Mouse (Mus musculus): Measurements from ENCODE around the gene Nfkbib. TPM values are rescaled to one million over a fixed set of nuclear protein-coding genes. Genes with fewer than 3 reads are reported as not detected.

Gene Nfkbib
- polyA plus RNA-seq, 1 experiment, result 32.1 TPM

GRCm38 (mm10) chr7:28715598-28715997 is 51.7 kb downstream of the Nfkbib start:
- no peak for TF ChIP-seq POLR2A (IDR thresholded peaks at IDR 0.05; ENCODE audit: borderline replicate concordance, low read depth, low read length)
- TF ChIP-seq CTCF (IDR thresholded peaks at IDR 0.05; ENCODE audit: low read depth, low read length), result no peak
- H3K27ac ChIP-seq (ENCODE audit: insufficient read depth, low read depth, low read length), result no peak overlapping the region

GRCm38 (mm10) chr7:28714667-28715066 is 52.6 kb downstream of the Nfkbib start:
- TF ChIP-seq CTCF (IDR thresholded peaks at IDR 0.05; ENCODE audit: low read depth, low read length) (no peak), POLR2A (IDR thresholded peaks at IDR 0.05; ENCODE audit: borderline replicate concordance, low read depth, low read length) (no peak)
- Histone ChIP-seq H3K27ac (ENCODE audit: insufficient read depth, low read depth, low read length) (no peak overlapping the region), H3K4me1 (ENCODE audit: control insufficient read depth, insufficient read depth, low read length) (peaks cover 2% of the 10 kb centered on the region), H3K4me3 (ENCODE audit: insufficient read depth, low read length) (no peak overlapping the region)

More at GRCm38 (mm10) chr7:28715598-28715997, 51.7 kb downstream of the Nfkbib start:
- no peak overlapping the region for H3K4me3 ChIP-seq (ENCODE audit: insufficient read depth, low read length)
- H3K4me1 ChIP-seq (ENCODE audit: control insufficient read depth, insufficient read depth, low read length), result no peaks in the 10 kb centered on the region

GRCm38 (mm10) chr7:28710962-28711361 is 56.4 kb downstream of the Nfkbib start:
- H3K4me3 ChIP-seq (ENCODE audit: insufficient read depth, low read length), result no peak overlapping the region
- no peak overlapping the region for H3K27ac ChIP-seq (ENCODE audit: insufficient read depth, low read depth, low read length)
- TF ChIP-seq CTCF (IDR thresholded peaks at IDR 0.05; ENCODE audit: low read depth, low read length) (no peak), POLR2A (IDR thresholded peaks at IDR 0.05; ENCODE audit: borderline replicate concordance, low read depth, low read length) (no peak)
- peaks cover 4% of the 10 kb centered on the region for H3K4me1 ChIP-seq (ENCODE audit: control insufficient read depth, insufficient read depth, low read length)

- H3K4me3 ChIP-seq (ENCODE audit: insufficient read depth, low read length), result no peak overlapping the region
- peaks cover 4% of the 10 kb centered on the region for H3K4me1 ChIP-seq (ENCODE audit: control insufficient read depth, insufficient read depth, low read length)
- no peak for TF ChIP-seq CTCF (IDR thresholded peaks at IDR 0.05; ENCODE audit: low read depth, low read length)
- no peak for TF ChIP-seq POLR2A (IDR thresholded peaks at IDR 0.05; ENCODE audit: borderline replicate concordance, low read depth, low read length)
These were observed 57.9 kb downstream of the Nfkbib start for GRCm38 (mm10) chr7:28709454-28709853.

More at GRCm38 (mm10) chr7:28709454-28709853, 57.9 kb downstream of the Nfkbib start:
- no peak overlapping the region for H3K27ac ChIP-seq (ENCODE audit: insufficient read depth, low read depth, low read length)

Other genes starting within 250 kb of the Nfkbib start
- not detected in 2 replicates for gene Ifnl3, start 244.7 kb downstream of the Nfkbib start, polyA plus RNA-seq (2012; ENCODE audit: insufficient read depth, insufficient read length, missing spikeins)
- not detected in 2 replicates for gene Sycn, start 226.6 kb downstream of the Nfkbib start, polyA plus RNA-seq (2012; ENCODE audit: insufficient read depth, insufficient read length, missing spikeins)
- not detected in 2 replicates for gene Nccrp1, start 220.3 kb downstream of the Nfkbib start, polyA plus RNA-seq (2012; ENCODE audit: insufficient read depth, insufficient read length, missing spikeins)
- 39.4 and 47.4 TPM in 2 replicates for gene Samd4b, start 169.4 kb downstream of the Nfkbib start, polyA plus RNA-seq (2012; ENCODE audit: insufficient read depth, insufficient read length, missing spikeins)
- gene Pak4, start 169.3 kb downstream of the Nfkbib start, polyA plus RNA-seq (2012; ENCODE audit: insufficient read depth, insufficient read length, missing spikeins), result 10.7 and 11.7 TPM in 2 replicates
- not detected in 2 replicates for gene Acp7, start 136.2 kb downstream of the Nfkbib start, polyA plus RNA-seq (2012; ENCODE audit: insufficient read depth, insufficient read length, missing spikeins)
- gene Fbxo27, start 74.7 kb downstream of the Nfkbib start, polyA plus RNA-seq (2012; ENCODE audit: insufficient read depth, insufficient read length, missing spikeins), result not detected in 2 replicates
- gene Fbxo17, start 50.7 kb downstream of the Nfkbib start, polyA plus RNA-seq (2012; ENCODE audit: insufficient read depth, insufficient read length, missing spikeins), result 0.47 and 0.92 TPM in 2 replicates
- 39.5 and 50.6 TPM in 2 replicates for gene Mrps12, start 25.7 kb downstream of the Nfkbib start, polyA plus RNA-seq (2012; ENCODE audit: insufficient read depth, insufficient read length, missing spikeins)
- gene Sars2, start 25.5 kb downstream of the Nfkbib start, polyA plus RNA-seq (2012; ENCODE audit: insufficient read depth, insufficient read length, missing spikeins), result 7.2 and 8.2 TPM in 2 replicates
- not detected in 2 replicates for gene Ccer2, start 11.3 kb downstream of the Nfkbib start, polyA plus RNA-seq (2012; ENCODE audit: insufficient read depth, insufficient read length, missing spikeins)
- gene Sirt2, start 777 bp downstream of the Nfkbib start, polyA plus RNA-seq (2012; ENCODE audit: insufficient read depth, insufficient read length, missing spikeins), result 190 and 192 TPM in 2 replicates
- 33.3 and 36.4 TPM in 2 replicates for gene Rinl, start 21.5 kb upstream of the Nfkbib start, polyA plus RNA-seq (2012; ENCODE audit: insufficient read depth, insufficient read length, missing spikeins)
- gene Hnrnpl, start 41.0 kb upstream of the Nfkbib start, polyA plus RNA-seq (2012; ENCODE audit: insufficient read depth, insufficient read length, missing spikeins), result 252 and 256 TPM in 2 replicates
- gene Ech1, start 57.7 kb upstream of the Nfkbib start, polyA plus RNA-seq (2012; ENCODE audit: insufficient read depth, insufficient read length, missing spikeins), result 85.7 and 96.1 TPM in 2 replicates
- gene Lgals4, start 66.3 kb upstream of the Nfkbib start, polyA plus RNA-seq (2012; ENCODE audit: insufficient read depth, insufficient read length, missing spikeins), result 1.9 and 2.8 TPM in 2 replicates
- gene Lgals7, start 96.3 kb upstream of the Nfkbib start, polyA plus RNA-seq (2012; ENCODE audit: insufficient read depth, insufficient read length, missing spikeins), result not detected in 2 replicates
- gene Capn12, start 113.9 kb upstream of the Nfkbib start, polyA plus RNA-seq (2012; ENCODE audit: insufficient read depth, insufficient read length, missing spikeins), result not detected in 2 replicates
- 92.7 and 105 TPM in 2 replicates for gene Actn4, start 194.8 kb upstream of the Nfkbib start, polyA plus RNA-seq (2012; ENCODE audit: insufficient read depth, insufficient read length, missing spikeins)
- gene Eif3k, start 214.4 kb upstream of the Nfkbib start, polyA plus RNA-seq (2012; ENCODE audit: insufficient read depth, insufficient read length, missing spikeins), result 228 TPM in 2 replicates
- 9.6 and 12.0 TPM in 2 replicates for gene Map4k1, start 214.5 kb upstream of the Nfkbib start, polyA plus RNA-seq (2012; ENCODE audit: insufficient read depth, insufficient read length, missing spikeins)